Mouse (Mus musculus): ENCODE measurements at regions not wholly inside any gene's neighbourhood (a gene's known extent, or its start where the extent isn't known, plus 50 kb on each side); places are given as distances from the start of the nearest gene placed in this dataset.

DNA sequence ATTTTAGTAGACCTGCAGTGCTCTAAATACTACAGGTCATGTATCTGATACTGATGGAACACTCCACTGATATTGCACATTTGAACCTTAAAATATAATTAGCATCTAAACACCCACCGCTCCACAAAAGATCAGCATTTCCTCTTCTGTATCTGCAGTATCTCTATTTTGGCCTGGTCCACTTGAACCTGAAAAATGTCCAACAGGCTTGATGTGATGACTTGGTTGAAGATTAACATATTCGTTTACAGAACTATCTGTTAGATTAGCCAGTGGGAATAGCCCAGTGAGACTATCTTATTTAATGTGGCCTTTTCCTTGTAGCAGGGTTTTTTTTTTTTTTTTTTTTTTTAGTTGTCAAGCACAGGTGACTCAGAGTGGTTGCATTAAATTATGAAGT is 434.4 kb upstream of the Adamts16 start:
- ATAC-seq (replicated peaks; ENCODE audit: low FRiP score), result no peak
- H3K27me3 ChIP-seq, result peaks cover 33% of the 10 kb centered on the region
- peaks cover 9% of the 10 kb centered on the region; the same call in 1 of the 2 replicates for H3K4me1 ChIP-seq
- WGBS, result 75% methylated on average over 2 of the region's 2 CpGs
- H3K9ac ChIP-seq, result no peak overlapping the region
- H3K36me3 ChIP-seq, result no peaks in the 10 kb centered on the region
- no peak overlapping the region for H3K27ac ChIP-seq
- no peaks in the 10 kb centered on the region for H3K9me3 ChIP-seq (replicated peaks)
- H3K4me2 ChIP-seq, result no peak overlapping the region
- no peak overlapping the region for H3K4me3 ChIP-seq (replicated peaks)

- no peak overlapping the region for H3K9ac ChIP-seq
- no peak overlapping the region for H3K4me2 ChIP-seq
- peaks cover 18% of the 10 kb centered on the region for H3K4me1 ChIP-seq
- peaks cover 28% of the 10 kb centered on the region for H3K27me3 ChIP-seq
- 71% methylated on average over 3 of the region's 3 CpGs for WGBS
- no peak for ATAC-seq (replicated peaks; ENCODE audit: low FRiP score)
- no peak overlapping the region for H3K4me3 ChIP-seq (replicated peaks)
- 0 out of 2 replicates have a peak overlapping the region, but pooled peaks have one; percentile 70 for H3K27ac ChIP-seq
- H3K36me3 ChIP-seq, result no peaks in the 10 kb centered on the region
- no peaks in the 10 kb centered on the region for H3K9me3 ChIP-seq (replicated peaks)
These were observed 432.5 kb upstream of the Adamts16 start for GRCm38 (mm10) chr13:71274139-71274538.

DNA sequence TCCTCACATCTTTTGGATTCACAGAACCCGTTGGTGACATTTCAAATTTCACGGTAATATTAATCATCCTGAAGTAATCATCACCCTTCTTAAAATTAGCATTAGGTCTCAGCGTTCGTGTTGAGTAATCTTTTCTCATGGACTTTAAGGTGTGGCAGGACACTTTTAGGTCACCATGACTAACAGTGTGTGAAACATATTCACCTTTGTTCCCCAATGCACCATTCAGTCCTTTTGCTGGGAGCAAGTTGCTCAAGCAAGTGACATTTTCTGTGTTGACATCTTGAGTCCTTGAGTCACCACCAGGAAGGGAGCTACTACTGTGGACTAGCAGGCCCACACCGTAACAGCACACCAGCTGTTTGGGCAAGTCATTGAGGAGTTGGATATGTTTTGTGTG is 431.9 kb upstream of the Adamts16 start:
- H3K9me3 ChIP-seq (replicated peaks), result no peaks in the 10 kb centered on the region
- ATAC-seq (replicated peaks; ENCODE audit: low FRiP score), result no peak
- H3K27ac ChIP-seq, result peak overlapping the region; percentile 70
- H3K9ac ChIP-seq, result no peak overlapping the region
- no peak overlapping the region for H3K4me2 ChIP-seq
- peaks cover 18% of the 10 kb centered on the region for H3K4me1 ChIP-seq
- no peak overlapping the region for H3K4me3 ChIP-seq (replicated peaks)
- 80% methylated on average over 5 of the region's 5 CpGs for WGBS
- peaks cover 33% of the 10 kb centered on the region for H3K27me3 ChIP-seq
- no peaks in the 10 kb centered on the region for H3K36me3 ChIP-seq

DNA sequence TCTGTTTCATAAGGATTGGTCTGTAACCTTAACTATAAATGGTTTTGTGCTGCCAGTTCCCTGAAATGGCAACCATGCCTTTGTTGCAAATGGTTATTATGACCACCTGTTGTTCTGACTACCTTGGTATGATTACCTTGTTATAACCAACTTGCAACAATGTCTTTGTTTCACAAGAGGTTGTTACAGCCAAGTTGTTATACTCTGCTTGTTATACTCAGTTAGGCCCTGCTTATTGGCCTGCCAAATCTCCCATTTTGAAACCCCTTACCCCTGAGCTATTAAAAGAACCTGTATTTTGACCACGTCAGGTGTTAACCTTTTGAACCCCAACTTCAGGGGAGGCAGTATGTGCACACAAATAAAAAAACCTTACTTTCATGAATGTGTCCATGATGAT is 431.5 kb upstream of the Adamts16 start:
- H3K9ac ChIP-seq, result no peak overlapping the region
- H3K4me3 ChIP-seq (replicated peaks), result no peak overlapping the region
- no peaks in the 10 kb centered on the region for H3K9me3 ChIP-seq (replicated peaks)
- peak overlapping the region; percentile 70 for H3K27ac ChIP-seq
- H3K4me1 ChIP-seq, result peaks cover 18% of the 10 kb centered on the region
- no peaks in the 10 kb centered on the region for H3K36me3 ChIP-seq
- no peak for ATAC-seq (replicated peaks; ENCODE audit: low FRiP score)
- peaks cover 35% of the 10 kb centered on the region for H3K27me3 ChIP-seq
- no peak overlapping the region for H3K4me2 ChIP-seq
- WGBS, result 68% methylated on average over 1 of the region's 1 CpGs

GRCm38 (mm10) chr13:71272431-71272830 is 430.8 kb upstream of the Adamts16 start:
- Histone ChIP-seq H3K9ac (no peak overlapping the region), H3K36me3 (no peaks in the 10 kb centered on the region), H3K4me3 (replicated peaks) (no peak overlapping the region), H3K4me1 (peaks cover 18% of the 10 kb centered on the region), H3K4me2 (no peak overlapping the region), H3K9me3 (replicated peaks) (no peaks in the 10 kb centered on the region), H3K27me3 (peaks cover 40% of the 10 kb centered on the region), H3K27ac (peak overlapping the region; percentile 70)
- peak; percentile 33 for ATAC-seq (replicated peaks; ENCODE audit: low FRiP score)
- 53% methylated on average over 5 of the region's 5 CpGs for WGBS

- peak overlapping the region; percentile 70 for H3K27ac ChIP-seq
- H3K4me1 ChIP-seq, result peaks cover 18% of the 10 kb centered on the region
- peaks cover 41% of the 10 kb centered on the region for H3K27me3 ChIP-seq
- no peak overlapping the region for H3K9ac ChIP-seq
- no peak overlapping the region for H3K4me3 ChIP-seq (replicated peaks)
- ATAC-seq (replicated peaks; ENCODE audit: low FRiP score), result peak; percentile 57
- H3K9me3 ChIP-seq (replicated peaks), result no peaks in the 10 kb centered on the region
- 52% methylated on average over 6 of the region's 6 CpGs for WGBS
- H3K36me3 ChIP-seq, result no peaks in the 10 kb centered on the region
- H3K4me2 ChIP-seq, result no peak overlapping the region
These were observed 430.3 kb upstream of the Adamts16 start for GRCm38 (mm10) chr13:71271727-71272418.

DNA sequence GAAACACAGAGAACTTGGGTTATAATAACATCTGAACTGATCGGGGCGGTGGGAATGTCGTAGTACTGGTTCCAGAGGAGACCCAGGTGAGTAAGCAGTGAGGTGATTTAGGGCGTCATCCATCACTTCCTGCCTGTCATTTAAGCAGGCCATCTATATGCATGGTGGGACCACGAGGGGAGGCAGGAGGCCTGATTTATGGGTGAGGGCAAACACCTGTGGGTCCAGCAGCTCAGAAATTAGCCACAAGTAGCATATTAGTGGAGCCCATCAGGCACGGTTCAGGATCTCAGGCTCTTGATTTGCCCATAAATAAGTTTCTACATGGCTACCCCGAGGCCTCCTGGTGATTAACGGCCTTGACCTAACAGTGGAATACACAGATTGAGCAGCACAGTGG is 428.8 kb upstream of the Adamts16 start:
- H3K9ac ChIP-seq, result no peak overlapping the region
- peaks cover 48% of the 10 kb centered on the region for H3K27me3 ChIP-seq
- H3K4me1 ChIP-seq, result peaks cover 18% of the 10 kb centered on the region
- H3K4me3 ChIP-seq (replicated peaks), result no peak overlapping the region
- WGBS, result 21% methylated on average over 8 of the region's 8 CpGs
- H3K27ac ChIP-seq, result no peak overlapping the region
- H3K4me2 ChIP-seq, result no peak overlapping the region
- H3K9me3 ChIP-seq (replicated peaks), result no peaks in the 10 kb centered on the region
- peak; percentile 89 for ATAC-seq (replicated peaks; ENCODE audit: low FRiP score)
- H3K36me3 ChIP-seq, result no peaks in the 10 kb centered on the region

DNA sequence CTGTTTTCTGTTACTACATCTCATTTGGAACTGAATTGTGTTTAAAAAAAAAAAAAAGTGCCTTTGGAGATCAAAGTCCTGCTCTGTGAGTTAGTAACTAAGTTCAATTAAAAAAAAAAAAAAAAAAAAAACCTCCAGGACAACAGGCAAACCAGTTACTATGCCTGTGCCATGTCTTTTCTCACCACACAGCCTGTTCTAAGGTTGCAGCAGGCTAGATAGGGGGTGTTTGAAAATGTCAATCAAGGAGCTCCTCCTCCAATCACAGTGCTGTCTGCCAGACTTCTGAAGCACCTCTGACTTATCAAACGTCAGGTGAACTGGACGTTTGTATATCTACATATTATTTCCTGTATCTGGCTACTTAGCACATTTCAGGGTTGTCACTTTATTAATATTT is 427.9 kb upstream of the Adamts16 start:
- H3K27me3 ChIP-seq, result peaks cover 53% of the 10 kb centered on the region
- H3K4me3 ChIP-seq (replicated peaks), result no peak overlapping the region
- no peak overlapping the region for H3K4me2 ChIP-seq
- no peak overlapping the region for H3K27ac ChIP-seq
- no peak overlapping the region for H3K9ac ChIP-seq
- peaks cover 18% of the 10 kb centered on the region for H3K4me1 ChIP-seq
- no peaks in the 10 kb centered on the region for H3K9me3 ChIP-seq (replicated peaks)
- no peak for ATAC-seq (replicated peaks; ENCODE audit: low FRiP score)
- 57% methylated on average over 2 of the region's 2 CpGs for WGBS
- H3K36me3 ChIP-seq, result no peaks in the 10 kb centered on the region

DNA sequence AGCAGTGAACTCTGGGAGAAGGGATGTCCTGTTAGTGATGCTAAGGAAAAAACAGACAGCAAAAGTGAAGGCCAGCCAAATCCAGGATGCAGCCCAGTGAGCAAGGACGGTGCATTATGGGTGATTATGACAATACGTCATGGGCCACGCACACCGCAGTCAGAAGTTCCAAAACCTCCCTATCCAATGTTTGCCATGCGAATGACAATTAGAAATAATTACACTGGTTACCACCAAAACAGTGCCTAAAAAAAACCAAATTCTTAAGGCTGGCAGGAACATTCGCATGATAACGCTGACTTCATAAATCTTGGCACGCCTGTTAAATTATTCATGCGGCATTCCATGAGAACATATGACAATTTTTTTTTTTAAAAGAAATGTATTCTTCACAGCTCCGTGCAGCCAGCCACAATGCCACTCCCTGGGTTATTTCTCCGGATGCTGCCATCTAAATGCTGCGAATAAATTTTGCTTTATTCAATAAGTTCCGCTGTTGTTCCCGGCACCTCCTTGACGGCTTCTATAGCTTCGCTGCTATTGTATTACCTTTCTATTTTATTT is 421.8 kb upstream of the Adamts16 start:
- H3K4me2 ChIP-seq, result no peak overlapping the region
- H3K27me3 ChIP-seq, result peaks cover 78% of the 10 kb centered on the region
- ATAC-seq (replicated peaks; ENCODE audit: low FRiP score), result no peak
- no peaks in the 10 kb centered on the region for H3K4me1 ChIP-seq
- WGBS, result 81% methylated on average over 16 of the region's 16 CpGs
- H3K27ac ChIP-seq, result no peak overlapping the region
- H3K9me3 ChIP-seq (replicated peaks), result no peaks in the 10 kb centered on the region
- H3K9ac ChIP-seq, result no peak overlapping the region
- no peak overlapping the region for H3K4me3 ChIP-seq (replicated peaks)
- no peaks in the 10 kb centered on the region for H3K36me3 ChIP-seq

DNA sequence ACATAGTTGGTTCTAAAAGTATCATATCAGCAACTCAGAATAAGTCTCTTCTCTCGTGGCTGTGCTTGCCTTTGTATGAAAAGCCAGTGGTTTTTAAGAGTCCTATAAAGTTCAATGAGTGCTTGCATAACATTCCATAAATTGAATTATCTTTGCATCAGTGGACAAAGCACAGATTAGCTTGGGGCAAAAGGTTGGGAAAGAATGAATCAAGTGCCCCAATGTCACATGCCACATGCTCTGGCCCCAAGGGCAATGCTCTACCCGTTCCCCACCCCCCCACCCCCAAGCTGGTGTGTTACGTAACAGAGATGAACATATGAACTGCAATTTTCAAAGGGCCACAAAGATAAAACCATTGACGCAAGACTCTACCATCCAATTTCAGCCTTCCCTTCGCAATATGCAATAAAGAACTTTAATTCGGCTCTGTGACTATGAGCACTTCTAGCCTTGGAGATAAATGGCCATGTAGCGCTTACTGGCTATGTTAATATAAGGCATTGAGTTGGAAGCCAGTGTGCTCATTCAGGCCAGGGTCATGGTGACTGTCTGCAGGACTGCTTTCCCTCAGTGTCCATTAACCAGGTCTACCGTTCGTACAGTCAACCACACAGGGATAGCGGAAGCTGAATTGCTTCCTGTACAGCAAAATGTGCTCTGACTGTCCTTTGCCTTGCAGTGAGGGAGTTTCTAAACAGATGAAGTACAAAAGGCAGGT is 421.1 kb upstream of the Adamts16 start:
- H3K36me3 ChIP-seq, result no peaks in the 10 kb centered on the region
- no peak for ATAC-seq (replicated peaks; ENCODE audit: low FRiP score)
- no peak overlapping the region for H3K4me2 ChIP-seq
- H3K27me3 ChIP-seq, result peaks cover 79% of the 10 kb centered on the region
- no peak overlapping the region for H3K4me3 ChIP-seq (replicated peaks)
- H3K4me1 ChIP-seq, result no peaks in the 10 kb centered on the region
- WGBS, result 74% methylated on average over 10 of the region's 10 CpGs
- H3K27ac ChIP-seq, result no peak overlapping the region
- H3K9ac ChIP-seq, result no peak overlapping the region
- no peaks in the 10 kb centered on the region for H3K9me3 ChIP-seq (replicated peaks)

GRCm38 (mm10) chr13:71254016-71254415 is 412.4 kb upstream of the Adamts16 start:
- no peaks in the 10 kb centered on the region for H3K4me1 ChIP-seq
- H3K36me3 ChIP-seq, result no peaks in the 10 kb centered on the region
- 89% methylated on average over 2 of the region's 2 CpGs for WGBS

DNA sequence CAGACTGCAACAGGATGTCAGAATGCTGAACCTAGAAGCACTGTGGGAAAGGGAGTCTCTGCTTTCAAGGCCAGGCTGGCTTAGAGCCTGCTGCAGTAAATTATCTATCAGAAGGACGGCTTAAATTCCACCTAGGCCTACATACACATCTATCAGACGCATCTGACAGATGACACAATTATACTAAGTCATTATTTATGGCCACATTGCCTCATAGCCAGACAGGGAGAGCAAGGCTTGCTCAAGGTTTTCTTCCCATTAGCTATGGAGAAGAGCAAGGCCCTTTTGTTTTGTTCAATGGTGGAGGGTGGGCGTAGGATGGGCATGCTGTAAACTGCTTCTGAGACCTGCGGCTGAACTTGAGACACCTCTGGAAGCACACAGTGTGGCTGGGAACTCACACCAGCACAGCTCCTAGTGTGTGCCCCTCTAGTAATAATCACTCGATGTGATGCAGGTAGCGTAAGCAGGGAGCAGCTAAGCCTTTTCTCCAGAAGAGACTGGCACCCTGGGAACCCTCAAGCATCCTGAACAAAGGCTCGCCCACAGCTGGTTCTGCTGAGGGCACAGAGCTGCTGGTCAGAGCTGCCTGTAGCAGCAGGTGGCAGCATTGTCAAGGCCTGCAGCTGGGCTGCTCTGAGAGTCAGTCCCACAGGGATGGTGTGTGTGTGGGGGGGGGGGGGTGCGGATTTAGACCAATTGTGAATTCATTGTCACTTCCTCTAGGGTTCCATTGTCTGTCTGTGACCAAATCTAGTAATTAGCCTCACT is 406.8 kb upstream of the Adamts16 start:
- H3K27me3 ChIP-seq, result peaks cover 43% of the 10 kb centered on the region
- H3K36me3 ChIP-seq, result no peaks in the 10 kb centered on the region
- no peak overlapping the region for H3K4me3 ChIP-seq (replicated peaks)
- 39% methylated on average over 8 of the region's 8 CpGs for WGBS
- no peak overlapping the region for H3K9ac ChIP-seq
- peaks cover 8% of the 10 kb centered on the region for H3K4me1 ChIP-seq
- ATAC-seq (replicated peaks; ENCODE audit: low FRiP score), result peak; percentile 71
- no peak overlapping the region for H3K4me2 ChIP-seq
- H3K27ac ChIP-seq, result no peak overlapping the region
- H3K9me3 ChIP-seq (replicated peaks), result no peaks in the 10 kb centered on the region

More at GRCm38 (mm10) chr13:71254016-71254415, 412.4 kb upstream of the Adamts16 start:
- Histone ChIP-seq H3K9ac (no peak overlapping the region), H3K4me2 (no peak overlapping the region), H3K9me3 (replicated peaks) (no peaks in the 10 kb centered on the region), H3K27me3 (peaks cover 32% of the 10 kb centered on the region), H3K4me3 (replicated peaks) (no peak overlapping the region), H3K27ac (no peak overlapping the region)
- no peak for ATAC-seq (replicated peaks; ENCODE audit: low FRiP score)
